Mouse (Mus musculus): ENCODE measurements at regions not wholly inside any gene's neighbourhood (a gene's known extent, or its start where the extent isn't known, plus 50 kb on each side); places are given as distances from the start of the nearest gene placed in this dataset.

GRCm38 (mm10) chr6:50814936-50815500 is 160.8 kb upstream of the Npvf start:
- no peak for TF ChIP-seq CTCF (conservative IDR thresholded peaks at IDR 0.05; ENCODE audit: insufficient read depth, insufficient read length, low read depth, low read length)
- TF ChIP-seq POLR2A (IDR thresholded peaks at IDR 0.05; ENCODE audit: low read depth, low read length): no peak

Data from kidney, adult 2 months (tissue).